Mouse (Mus musculus): Measurements from ENCODE around the gene Acat2.

GRCm38 (mm10) chr17:12991635-12992358 is 31.2 kb upstream of the Acat2 start:
- TF ChIP-seq MXI1 (IDR thresholded peaks at IDR 0.05; ENCODE audit: low read depth, low read length) = peak; percentile 69; the same call in 1 of the 2 replicates
- peak; percentile 57 for TF ChIP-seq HCFC1 (IDR thresholded peaks at IDR 0.05; ENCODE audit: low read depth, low read length)
- 0 out of 2 replicates have a peak, but pooled peaks have one; percentile 54 for TF ChIP-seq KAT2A (IDR thresholded peaks at IDR 0.05; ENCODE audit: insufficient replicate concordance, low read length)
- TF ChIP-seq POLR2A (IDR thresholded peaks at IDR 0.05; ENCODE audit: low read depth, low read length) = peak; percentile 46
- no peak for TF ChIP-seq CTCF (conservative IDR thresholded peaks at IDR 0.05 in 1 of 2, IDR thresholded peaks at IDR 0.05 in 1 of 2; ENCODE audit: low read depth in 2 of 2, low read length in 2 of 2)
- no peak for TF ChIP-seq E2F4 (IDR thresholded peaks at IDR 0.05; ENCODE audit: insufficient replicate concordance, low read depth, low read length)
- no peak for TF ChIP-seq ZC3H11A (IDR thresholded peaks at IDR 0.05; ENCODE audit: low read depth, low read length)
- no peak; the same call in 1 of the 2 replicates for TF ChIP-seq MAX (IDR thresholded peaks at IDR 0.05; ENCODE audit: low read length)
- no peak for TF ChIP-seq MEF2A (IDR thresholded peaks at IDR 0.05; ENCODE audit: borderline replicate concordance, low read depth, low read length)

Data from CH12.LX (cell line).